Mouse (Mus musculus) T-helper 17 cell (primary cell): ENCODE data around the gene Car3.

Source experiments
- in situ Hi-C, 2 experiments: fragments of 300-600 bp; cut with MboI, MseI; formaldehyde crosslinking; loops; 1 replicate in 1 of 2; 2 replicates in 1 of 2; pipeline ENCODE4 v1.15.1; 2025; ENCODE audit warnings: high pct_unique_total_duplicates in 2 of 2

Car3 gene

GRCm38 (mm10) chr3:14874402-14875040 is 11.2 kb downstream of the Car3 start:
- in situ Hi-C loops: loop anchor here in 1 of 2 experiments (5.0 to 10.0 kb wide), 3 partner anchors 200 to 1320 kb away; no protein-coding TSS in a partner anchor

DNA sequence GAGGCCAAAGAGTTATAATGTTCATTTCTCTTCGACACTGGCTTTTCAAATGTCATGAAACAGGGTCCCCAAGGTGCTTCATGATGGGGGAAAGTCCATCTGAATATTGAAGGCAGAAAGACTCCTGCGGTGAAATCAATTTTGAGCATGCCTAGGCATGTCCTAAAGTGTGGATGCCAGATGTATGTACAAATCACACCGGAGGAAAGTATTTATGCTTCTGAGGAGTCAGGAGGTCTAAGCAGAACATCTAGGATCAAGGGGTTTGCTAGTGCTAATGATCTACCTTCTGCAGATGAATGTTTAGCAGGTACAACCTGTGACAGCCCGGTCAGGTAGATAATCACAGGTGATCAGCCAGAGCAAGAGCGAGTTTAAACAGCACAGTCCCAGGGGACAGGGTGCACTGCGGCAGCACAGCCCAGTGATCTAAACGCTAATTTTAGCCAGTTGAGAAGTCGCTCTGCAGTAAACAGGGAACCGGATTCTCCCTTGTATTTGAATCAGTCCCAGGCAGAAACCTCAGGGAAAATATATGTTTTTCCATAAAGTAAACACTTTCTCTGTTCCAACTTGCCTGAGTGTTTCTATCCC is 13.1 kb downstream of the Car3 start:
- in situ Hi-C loops: loop anchor here in 1 of 2 experiments (5.0 to 10.0 kb wide), 3 partner anchors 198 to 1318 kb away; no protein-coding TSS in a partner anchor

- in situ Hi-C loops: loop anchor here in 1 of 2 experiments (5.0 to 10.0 kb wide), 3 partner anchors 197 to 1317 kb away; no protein-coding TSS in a partner anchor
These were observed 14.1 kb downstream of the Car3 start for GRCm38 (mm10) chr3:14877251-14877909.

- in situ Hi-C loops: loop anchor here in 1 of 2 experiments (5.0 to 10.0 kb wide), 3 partner anchors 196 to 1316 kb away; no protein-coding TSS in a partner anchor
These were observed 15.5 kb downstream of the Car3 start for GRCm38 (mm10) chr3:14878749-14879223.

DNA sequence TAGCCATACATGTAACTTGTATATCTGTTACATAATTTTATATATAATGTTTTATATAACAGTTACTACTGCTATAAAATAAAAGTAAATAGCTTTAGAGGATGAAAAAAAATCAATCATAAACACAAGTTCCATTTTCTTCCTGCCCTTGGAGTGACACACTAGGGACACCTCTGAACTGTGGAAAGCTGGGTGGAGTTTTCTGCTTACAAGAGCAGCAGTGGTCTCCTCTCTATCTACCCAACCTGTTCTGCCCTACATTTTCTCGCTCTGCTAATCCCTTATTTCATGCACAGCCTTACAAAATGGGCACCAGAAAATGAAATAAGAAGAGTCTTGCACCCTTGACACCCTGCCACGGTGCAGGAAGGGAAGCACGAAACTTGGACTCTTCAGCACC is 16.0 kb downstream of the Car3 start:
- in situ Hi-C loops: loop anchor here in 1 of 2 experiments (5.0 to 10.0 kb wide), 3 partner anchors 196 to 1316 kb away; no protein-coding TSS in a partner anchor

DNA sequence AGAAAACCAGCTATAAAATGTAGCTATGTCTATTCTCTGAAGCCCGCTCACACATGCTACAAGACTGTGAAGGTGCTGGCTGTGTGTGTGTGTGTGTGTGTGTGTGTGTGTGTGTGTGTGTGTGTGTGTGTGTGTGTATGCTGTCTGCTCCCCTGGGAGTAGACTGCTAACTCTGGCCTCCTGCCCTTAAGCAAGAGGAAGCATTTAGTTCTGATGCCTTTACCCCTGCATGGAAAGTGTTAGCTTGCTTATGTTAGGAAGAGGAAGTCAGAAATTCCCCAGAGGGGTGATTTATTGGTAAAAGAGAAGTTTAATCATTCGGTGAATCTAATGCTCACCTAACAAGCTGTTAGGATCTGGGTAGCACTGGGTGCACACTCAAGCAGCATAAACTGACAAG is 17.0 kb downstream of the Car3 start:
- in situ Hi-C loops: loop anchor here in 1 of 2 experiments (10.0 kb wide), 1 partner anchor 115 kb away; no protein-coding TSS in a partner anchor

GRCm38 (mm10) chr3:14882005-14882404 is 18.7 kb downstream of the Car3 start:
- in situ Hi-C loops: loop anchor here in 1 of 2 experiments (10.0 kb wide), 1 partner anchor 113 kb away; no protein-coding TSS in a partner anchor

GRCm38 (mm10) chr3:14882756-14883155 is 19.4 kb downstream of the Car3 start:
- in situ Hi-C loops: loop anchor here in 1 of 2 experiments (10.0 kb wide), 1 partner anchor 112 kb away; no protein-coding TSS in a partner anchor

DNA sequence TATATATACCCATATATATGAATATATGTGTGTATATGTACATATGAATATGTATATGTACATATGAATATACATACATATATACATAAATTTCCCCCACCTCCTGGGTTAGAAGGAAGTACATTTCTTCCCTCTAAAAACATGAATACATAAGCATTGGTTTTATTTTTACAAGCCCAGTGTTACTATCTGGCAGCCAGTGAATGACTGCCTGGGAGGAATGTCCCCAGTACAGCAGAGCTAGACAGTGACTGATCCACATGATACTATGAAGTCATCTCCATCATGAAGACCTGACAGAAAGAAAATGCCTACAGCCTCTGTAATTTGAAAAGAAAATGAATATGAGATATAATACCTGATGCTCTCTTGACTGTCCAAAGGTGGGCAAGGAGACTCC is 21.5 kb downstream of the Car3 start:
- in situ Hi-C loops: loop anchor here in 1 of 2 experiments (10.0 kb wide), 1 partner anchor 110 kb away; no protein-coding TSS in a partner anchor

DNA sequence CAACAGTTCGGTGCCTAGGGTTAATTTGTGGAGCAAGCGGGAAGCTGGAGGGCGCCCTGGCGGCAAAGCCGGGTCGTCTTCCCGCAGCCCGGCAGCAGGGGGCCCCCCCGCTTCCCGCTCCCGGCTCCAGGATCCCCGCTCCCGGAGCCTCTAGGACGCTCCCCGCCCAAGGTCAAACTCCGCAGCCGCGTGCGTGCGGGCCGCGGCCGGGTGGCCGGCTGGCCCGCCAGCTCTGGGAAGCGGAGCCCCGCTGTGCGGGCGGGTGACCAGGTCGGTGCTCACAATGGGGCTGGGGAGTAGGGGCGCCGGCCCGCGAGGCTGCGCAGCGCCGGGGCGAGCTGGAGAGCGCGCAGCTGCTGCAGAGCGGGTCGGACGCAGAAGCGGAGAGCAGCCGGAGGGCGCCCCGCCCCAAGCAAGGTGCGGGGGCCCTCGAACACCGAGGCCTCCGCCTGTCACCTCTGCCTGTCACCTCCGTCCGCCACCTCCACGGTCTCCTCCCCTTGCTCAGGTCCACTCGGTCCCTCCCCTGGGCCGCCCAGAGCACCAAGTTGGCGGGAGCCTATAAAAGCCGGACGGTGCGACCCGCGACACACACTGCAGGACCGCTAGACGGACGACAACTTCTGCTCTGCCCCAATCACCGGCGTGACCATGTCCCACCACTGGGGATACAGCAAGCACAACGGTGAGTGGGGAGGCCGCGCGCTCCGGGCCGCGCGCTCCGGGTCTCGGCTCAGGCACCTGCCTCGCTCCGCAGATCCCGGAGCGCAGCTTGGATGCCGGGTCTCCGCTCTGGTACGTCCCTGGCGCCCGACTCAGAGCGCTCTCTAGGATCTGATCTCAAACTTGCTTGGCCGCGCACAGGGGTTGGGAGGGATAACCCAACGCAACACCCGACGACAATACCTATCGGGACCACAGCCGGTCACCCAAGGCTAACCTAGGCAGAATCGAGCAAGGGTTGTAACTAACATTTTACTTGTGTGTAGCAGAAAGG is 23.1 kb downstream of the Car3 start, which contains the start of gene Car2:
Gene Car2 (plus strand): TSS at position 172 of the 997 bp plus-strand sequence.
- in situ Hi-C loops: loop anchor here in 1 of 2 experiments (10.0 kb wide), 1 partner anchor 108 kb away; no protein-coding TSS in a partner anchor

DNA sequence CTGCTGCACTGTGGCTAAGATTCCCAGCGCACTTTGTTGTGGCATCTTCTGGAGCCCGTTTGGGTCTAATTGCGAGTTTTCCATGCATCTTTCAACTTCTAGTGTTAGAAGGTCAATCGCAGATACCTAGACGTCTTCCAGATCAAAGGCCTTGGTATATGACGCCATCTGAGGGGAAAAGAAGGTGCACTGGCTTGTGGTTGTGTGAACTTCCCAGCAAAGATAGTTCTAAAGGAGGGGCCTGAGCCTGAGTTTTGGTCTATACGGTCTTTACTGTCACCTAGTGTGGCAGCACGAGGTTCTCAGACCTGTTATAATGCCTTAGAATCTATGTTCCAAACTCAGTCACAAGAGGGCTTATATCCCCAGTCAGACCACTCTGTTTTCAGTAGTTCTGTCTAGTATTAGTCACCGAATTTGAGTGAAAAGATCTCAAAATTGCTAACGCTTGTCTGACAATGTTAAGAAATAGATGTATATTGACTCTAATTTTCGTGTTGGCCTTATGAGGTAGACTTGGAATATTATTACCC is 23.9 kb downstream of the Car3 start:
- in situ Hi-C loops: loop anchor here in 1 of 2 experiments (10.0 kb wide), 1 partner anchor 108 kb away; no protein-coding TSS in a partner anchor

DNA sequence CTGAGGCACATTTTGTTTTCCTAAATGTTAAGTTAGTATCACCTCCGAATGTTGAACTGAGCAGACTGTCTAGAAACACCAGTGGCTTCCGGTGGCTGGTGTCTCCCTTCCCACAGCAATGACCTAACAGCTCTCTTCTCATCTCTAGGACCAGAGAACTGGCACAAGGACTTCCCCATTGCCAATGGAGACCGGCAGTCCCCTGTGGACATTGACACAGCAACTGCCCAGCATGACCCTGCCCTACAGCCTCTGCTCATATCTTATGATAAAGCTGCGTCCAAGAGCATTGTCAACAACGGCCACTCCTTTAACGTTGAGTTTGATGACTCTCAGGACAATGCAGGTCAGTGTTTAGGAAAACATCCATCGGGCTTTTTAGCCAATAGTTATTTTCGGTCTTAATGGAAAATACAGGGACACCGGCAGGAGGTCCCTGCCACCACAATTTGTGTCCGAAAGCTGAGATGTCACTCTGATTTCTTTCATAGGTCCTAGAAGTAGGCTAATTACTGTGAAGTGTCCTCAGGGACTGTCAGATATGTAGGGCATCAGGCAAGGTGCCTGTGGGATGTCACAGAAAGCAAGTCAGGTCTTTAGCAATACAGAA is 24.5 kb downstream of the Car3 start:
- in situ Hi-C loops: loop anchor here in 1 of 2 experiments (10.0 kb wide), 1 partner anchor 107 kb away; no protein-coding TSS in a partner anchor

- in situ Hi-C loops: loop anchor here in 1 of 2 experiments (10.0 kb wide), 1 partner anchor 106 kb away; no protein-coding TSS in a partner anchor
These were observed 25.2 kb downstream of the Car3 start for GRCm38 (mm10) chr3:14888549-14888948.

GRCm38 (mm10) chr3:14889085-14889484 is 25.8 kb downstream of the Car3 start:
- in situ Hi-C loops: loop anchor here in 1 of 2 experiments (10.0 kb wide), 1 partner anchor 106 kb away; no protein-coding TSS in a partner anchor

DNA sequence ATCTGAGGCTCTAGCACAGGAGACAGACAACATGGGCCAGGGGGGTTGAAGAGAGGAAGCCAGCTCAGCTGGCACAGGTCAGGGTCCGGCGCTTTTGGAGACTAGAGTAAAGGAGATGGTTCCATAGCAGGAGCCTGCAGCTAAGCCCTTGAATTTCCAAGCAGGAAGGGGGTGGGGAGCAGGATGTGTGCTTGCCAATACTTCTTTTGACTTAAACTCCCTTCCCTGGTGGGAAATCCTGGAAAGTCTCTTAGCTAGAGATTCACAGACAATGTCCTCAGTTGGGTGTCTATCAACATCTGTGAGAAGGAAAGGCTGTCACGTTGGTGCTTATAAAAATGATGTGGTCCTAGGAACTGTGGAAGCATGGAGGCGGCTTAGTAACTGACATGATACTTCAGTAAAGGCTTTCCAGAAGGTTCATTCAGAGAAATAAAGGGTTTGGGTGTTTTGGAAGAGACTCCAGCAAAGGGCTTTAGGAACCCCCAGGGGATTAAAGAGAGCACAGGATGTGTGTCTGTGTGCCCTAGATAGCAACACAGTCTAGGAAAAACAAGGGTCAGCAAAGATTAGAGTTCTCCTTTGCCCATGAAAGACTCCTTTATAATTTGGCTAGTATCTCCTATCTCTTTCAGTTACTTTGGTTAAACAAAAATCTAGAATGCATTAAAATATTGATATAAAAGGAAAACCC is 26.6 kb downstream of the Car3 start:
- in situ Hi-C loops: loop anchor here in 1 of 2 experiments (10.0 kb wide), 1 partner anchor 105 kb away; no protein-coding TSS in a partner anchor

DNA sequence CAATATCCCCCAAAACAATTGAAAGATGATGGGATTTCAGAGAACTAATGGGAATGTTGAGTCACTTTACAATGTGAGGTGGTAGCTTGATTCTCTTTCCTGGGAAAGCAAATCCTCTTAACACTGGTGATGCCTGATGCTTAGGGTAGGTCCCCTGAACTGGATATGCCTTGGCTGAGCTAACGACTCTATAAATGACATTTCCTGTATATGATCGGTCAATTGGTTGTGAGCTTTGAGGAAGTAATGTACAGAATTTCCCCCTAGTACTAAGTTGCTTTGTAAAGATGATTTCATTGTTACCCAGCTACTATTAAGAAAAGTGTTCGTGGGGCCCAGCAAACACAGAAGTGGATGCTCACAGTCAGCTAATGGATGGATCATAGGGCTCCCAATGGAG is 29.7 kb downstream of the Car3 start:
- in situ Hi-C loops: no loop called here

DNA sequence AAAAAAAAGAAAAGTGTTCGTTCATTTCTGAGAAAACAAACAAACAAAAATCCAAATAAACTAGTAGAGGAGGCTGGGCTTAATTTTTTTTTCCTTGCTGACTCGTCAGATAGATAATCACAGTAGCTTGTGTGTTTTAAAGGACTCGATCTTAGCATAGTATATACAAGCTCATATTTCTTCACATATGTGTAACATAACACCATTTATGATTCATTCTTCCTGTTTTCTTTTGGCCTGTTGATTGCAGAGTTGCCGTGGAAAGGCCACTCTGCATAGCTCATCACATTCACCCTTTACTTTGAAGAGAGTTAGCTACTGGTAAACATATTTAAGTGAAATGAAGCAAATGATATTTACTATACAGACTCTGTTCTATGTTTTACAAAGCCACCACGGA is 30.4 kb downstream of the Car3 start:
- in situ Hi-C loops: no loop called here

DNA sequence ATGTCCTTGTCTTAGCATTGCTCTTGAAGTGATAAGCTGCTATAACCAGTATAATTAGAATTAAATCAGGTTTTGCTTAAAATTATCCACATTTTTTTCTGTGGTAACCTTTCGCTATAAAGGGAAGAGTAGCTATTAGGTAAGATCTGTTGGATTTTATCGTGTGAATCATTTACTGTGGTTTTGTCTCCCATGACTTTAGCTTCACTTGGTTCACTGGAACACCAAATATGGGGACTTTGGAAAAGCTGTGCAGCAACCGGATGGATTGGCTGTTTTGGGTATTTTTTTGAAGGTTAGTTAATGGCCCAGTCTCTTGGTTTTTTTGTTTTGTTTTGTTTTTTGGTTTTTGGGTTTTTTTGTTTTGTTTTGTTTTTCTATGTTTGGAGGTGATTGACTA is 32.0 kb downstream of the Car3 start:
- in situ Hi-C loops: no loop called here

DNA sequence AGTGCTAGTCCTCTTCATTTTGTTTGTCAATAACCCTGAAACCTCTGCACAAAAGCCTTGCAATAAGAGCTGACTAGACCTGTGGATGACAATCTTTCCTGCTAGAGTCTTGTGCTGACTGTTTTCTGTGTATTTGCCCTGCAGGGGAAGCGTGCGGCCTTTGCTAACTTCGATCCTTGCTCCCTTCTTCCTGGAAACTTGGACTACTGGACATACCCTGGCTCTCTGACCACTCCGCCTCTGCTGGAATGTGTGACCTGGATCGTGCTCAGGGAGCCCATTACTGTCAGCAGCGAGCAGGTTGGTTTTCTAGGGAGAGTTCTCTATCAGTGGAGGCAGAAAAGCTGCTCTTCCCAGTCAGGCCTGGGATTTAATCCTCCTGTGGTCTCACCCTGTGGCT is 34.5 kb downstream of the Car3 start:
- in situ Hi-C loops: no loop called here
